Mouse (Mus musculus) kidney, adult 9 months (tissue): ENCODE measurements around the gene Eogt.
A peak's percentile ranks its signal among the peaks of the same experiment; 100 is the strongest.

Experiments
- DNase-seq: peaks from one replicate; pipeline ENCODE4 v3.0.0; 2022

The Eogt gene

DNA sequence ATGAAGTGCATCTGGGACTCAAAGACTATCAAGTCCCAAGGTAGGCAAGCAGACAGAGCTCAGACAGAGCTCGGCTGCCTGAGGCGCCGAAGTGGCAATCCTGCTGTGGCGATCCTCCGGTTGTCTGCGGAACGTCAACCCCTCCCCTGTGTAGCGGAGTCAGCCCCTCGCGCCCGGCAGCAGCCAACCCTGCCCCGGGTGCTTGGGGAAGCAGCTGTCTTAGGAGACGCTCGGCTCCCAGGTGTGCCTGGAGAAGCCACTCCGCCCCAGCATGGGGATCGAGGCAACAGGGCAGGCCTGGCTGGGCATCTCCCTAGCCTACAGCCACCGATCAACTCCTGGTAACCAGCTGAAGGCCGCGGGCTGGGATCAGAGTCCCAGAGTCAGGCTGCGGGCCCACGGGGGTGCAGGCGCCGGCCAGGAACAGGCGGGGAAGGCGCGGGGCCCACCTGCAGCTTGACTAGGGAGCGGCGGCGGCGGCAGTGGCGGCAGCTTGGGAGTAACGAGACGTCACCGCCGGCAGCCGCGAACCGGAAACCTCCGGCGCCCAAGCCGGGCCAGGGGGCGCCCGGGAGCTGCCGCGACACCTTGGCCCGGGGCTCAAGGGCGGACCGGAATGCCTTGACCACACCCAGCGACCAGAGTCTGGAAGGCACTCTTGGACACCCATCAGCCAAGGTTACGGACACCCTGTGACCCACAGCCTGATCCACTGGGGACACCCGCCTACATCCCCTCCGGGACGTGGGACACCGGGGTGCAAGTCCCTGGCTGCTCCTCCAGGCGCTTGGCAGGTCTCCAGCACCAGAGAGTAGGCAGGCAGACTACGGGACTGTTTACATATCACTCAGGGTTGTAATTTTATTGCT lies at the start of gene Eogt:
Gene Eogt, minus strand, starts transcription at position 800 of the 869 bp plus-strand sequence.
- peak; percentile 89 for DNase-seq

DNA sequence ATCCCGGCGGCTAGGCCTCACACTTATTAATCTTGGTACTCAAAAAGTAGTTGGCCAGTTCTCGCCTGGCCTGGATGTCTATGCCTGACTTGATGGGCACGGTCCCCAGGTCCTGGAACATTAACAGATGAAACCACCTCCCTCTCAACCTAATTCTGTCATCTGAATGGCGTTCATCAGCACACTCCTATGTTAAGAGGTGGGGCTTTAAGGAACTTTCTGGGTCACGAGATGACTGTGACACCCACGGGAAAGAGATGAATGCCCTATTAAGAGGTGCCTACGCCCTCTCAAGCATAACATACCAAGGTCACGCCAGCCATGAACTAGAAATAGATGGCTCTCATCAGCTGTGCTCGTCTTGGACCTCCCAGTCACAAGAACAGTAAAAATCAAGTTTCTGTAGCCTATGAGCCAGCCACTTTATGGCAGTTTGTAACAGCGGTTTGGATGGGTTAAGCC lies 30.4 kb upstream of the Eogt start:
- no peak for DNase-seq

DNA sequence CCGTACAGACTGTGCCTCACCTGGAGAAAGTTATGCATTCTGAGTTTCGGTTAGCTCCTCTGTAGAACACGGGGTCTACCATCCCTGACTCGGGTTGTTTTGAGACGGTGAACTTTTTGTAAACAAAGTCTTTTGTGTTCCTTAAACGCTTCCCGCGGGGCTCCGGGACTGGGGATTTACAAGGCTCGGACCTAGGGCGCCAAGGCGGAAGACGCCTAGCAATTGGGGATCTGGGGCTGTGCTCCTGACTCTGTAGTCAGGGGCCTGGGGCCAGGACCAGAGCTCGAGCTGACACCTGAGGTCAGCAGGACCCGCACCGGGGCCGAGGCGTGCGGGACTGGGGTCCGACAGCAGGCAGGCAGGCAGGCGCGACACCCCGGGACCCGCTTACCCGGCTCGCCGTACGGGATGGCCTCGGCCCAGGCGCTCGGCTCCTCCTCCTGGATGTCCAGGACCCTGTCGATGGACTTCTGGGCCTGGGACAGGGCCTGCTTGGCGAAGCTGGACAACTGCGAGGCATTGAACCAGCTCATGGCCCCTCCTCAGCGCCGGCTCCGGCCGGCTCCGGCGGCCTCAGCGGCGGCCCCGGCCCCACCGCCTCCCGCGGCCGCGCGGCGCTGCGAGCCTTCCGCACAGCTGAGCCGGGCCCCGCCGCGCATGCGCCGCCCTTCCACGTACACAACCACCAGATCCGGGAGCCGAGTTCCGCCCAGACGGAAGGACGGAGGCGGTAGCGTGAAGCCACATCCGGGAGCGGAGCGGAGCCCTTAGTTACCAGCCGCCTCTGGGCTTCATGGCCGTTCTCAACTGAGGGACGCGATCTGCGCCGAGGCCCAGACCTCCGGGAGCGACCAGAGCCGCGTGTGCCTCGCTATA lies 29.7 kb upstream of the Eogt start, which contains the start of gene Tmf1:
Gene Tmf1, minus strand, starts transcription at position 632 of the 876 bp plus-strand sequence.
- peak; percentile 97 for DNase-seq

DNA sequence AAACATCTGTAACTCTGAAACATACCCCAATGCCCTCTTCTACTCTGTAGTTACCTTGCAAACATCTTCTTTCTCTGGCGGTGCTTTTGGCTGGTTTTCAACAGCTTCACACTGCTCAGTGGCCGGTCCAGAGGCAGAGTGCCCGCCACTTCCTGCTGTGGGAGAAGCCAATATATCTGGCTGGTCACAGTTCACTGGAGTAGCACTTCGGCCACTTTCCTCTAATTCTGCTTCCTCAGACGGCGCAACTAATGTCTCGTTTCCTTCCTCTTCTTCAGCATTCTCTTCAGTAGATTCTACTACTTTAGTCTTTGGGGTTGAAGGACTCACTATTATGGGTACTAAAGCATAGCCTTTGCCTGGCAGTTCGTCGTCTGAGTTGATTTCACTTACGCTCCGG lies 26.7 kb upstream of the Eogt start:
- peak; percentile 70 for DNase-seq

DNA sequence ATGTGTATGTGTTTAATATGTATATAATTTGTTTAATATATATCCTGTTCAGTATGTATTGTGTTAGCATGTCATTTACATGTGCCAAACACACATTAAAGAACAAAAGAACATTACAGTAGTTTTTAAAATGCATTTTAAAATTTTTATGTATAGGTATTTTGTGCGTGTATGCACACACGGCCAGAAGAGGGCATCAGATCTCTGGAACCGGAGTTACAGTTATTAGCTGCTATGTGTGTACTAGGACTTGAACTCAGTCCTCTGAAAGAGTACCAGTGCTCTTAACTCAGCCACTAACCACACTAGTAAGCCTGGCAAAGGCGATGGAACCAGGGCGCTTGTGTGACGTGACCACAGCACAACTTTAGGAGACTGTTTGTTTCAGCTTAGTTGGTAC lies 1.2 kb upstream of the Eogt start:
- no peak for DNase-seq

DNA sequence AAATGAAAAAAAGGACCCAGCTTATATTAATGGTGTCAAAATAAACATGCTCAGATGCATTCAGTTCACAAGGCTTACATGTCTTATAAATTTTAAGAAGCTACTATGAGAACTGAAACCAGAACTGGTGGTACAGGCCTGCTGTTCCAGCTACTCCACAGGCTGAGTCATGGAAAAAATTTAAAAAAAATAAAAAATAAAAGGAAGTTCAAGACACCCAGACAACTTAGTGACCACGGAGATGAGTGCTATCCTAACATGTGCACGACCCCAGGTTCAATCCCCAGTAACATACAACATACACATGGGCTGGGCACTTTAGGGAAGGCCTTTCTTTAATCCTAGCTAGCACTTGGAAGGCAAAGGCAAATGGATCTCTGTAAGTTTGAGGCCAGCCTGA lies 739 bp upstream of the Eogt start:
- no peak for DNase-seq

DNA sequence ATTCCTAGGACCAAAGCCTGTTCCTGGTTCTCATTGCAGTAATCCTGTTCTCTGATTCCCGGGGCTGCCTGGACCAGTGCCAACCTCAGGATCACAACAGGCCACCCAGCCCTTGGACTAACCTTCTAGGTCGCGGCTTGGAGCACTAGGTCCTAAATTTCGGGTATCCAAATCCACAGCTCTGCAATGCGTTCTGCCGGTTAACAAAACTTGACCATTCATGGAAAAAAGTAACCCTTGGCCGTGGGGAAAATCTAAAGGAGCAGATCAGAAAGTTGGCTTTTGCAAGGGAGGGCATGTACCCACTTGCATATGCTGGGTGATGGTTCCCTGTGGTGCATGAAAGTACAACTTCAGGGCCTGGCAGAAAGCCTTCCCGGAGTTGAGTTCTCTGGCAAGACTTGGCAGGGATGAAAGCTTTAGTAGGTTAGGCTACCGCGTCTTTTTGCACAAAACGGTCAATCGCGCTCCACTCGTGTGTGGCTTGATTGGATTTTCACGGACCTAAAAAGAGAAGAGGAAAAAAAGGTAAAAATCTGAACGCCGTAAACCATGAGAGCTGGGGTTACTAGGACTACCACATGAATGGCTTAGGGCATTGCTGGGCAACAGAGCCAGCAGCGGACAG lies 1.1 kb downstream of the Eogt start:
- peak; percentile 67 for DNase-seq

DNA sequence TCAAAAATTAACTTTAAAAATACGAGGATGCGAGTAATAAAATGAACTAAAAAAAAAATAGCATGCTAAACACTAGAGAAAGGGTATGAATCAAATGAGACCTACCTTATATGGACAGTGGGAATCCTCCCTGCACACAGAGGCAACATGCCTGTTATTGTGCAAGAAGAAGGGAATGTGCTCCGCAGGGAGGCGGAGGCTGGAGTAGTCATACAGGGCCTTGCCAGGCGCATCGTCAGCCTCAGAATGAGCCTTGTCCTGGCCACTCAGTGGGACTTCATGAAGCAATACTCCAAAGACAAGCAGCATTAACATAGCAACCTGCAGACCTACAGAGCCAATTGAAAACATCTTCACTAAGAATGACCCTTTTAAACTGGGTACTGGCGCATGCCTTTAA lies 3.8 kb downstream of the Eogt start:
- DNase-seq: no peak

DNA sequence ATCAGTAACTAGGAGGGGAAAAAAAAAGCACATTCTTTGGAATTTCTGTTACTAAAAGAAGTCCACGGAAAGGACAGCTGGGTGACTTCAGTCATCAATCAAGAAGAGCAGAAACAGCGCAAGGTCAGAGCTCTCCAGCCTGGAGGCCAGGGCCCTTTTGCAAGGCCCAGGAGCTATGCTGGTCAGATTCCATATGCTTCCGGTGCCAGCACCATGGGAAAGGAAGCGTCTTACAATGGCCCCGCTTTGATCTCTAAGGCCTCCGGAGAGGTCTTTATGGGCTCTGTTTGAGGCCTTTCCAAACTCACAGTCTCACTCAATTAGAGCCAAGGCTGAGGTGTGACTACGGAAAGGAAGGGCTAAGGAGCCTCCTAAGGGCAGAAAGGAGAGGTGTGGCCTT lies 4.6 kb downstream of the Eogt start:
- peak; percentile 81 for DNase-seq

DNA sequence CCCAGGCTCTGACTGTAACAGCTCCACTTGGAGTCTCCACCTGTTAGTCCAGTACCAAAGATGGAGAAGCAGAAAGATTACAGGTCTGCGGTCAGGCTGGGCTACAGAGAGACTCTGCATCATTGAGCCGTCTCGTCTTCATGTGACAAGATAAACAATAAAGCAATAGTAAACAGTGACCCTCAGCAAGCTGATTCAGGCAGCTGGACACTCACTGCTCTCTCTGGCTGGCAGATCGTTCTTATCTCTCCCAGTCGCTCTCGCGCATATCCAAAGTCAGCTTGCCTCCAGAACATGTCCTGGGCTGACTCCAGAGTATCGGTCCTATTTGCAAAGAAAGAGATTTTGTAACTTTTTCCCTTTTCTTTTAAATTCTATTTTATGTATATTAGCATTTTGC lies 6.4 kb downstream of the Eogt start:
- no peak for DNase-seq

DNA sequence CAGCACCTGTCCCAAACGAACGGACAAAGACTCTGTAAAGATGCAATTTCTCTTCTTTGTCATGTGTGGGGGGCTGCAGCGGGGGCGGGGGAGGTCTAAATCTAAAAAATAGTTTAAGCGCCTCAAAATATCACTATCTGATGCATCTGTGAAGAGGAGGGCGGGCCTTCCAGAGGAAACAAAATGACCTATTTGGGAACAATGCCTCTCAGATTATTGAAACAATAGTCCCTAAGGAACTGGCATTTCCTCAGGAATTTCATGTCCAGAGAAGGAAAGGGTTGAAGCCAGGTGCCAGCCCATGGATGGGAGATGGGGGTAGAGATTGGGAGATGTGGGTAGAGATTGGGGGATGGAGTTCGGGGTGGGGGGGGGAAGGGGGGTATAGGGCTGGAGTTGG lies 7.2 kb downstream of the Eogt start:
- no peak for DNase-seq

DNA sequence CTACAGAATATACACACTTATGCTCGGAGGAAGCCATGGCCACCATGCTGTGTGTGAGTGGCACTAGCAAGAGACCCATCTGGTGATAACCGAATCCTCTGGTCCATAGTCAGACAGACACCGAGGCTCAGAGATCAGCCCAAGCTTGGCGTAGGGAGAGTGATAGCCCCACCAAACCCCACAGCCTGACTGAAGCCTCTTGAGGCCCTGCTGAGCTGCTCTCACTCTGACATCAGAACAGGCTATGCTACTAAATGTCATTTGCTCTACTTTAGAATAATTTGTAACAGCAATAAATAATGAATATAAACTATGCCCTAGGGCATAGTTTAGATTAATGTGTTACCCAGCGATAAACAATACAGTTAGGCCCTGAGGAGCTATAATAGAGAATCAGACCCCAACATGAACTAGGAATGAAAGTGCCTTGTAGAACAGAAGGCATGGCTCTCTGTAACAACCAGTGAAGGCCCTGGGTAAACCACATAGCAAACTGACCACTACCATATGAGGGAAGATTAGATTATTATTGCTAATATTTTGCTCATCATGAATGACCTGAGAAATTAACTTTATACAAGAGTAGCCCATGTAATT lies 16.2 kb downstream of the Eogt start:
- no peak for DNase-seq

DNA sequence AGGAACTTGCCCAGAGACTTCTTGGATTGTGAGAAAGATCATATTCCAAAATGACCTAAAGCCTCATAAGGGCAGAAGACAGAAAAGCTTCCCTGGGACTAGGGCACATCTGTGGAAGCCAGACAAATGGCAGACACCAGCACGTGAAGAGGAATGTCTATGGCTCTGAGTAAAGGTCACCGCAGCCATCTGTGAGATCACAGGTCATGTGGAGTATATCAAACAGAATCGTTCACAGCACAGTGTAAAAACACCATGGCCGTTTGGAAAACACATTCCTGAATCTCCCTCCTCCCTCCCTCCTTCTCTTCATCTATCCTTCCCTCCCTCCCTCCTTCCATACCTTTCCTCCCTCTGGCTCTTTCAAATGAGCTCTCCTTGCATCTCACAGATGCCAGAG lies 17.2 kb downstream of the Eogt start:
- DNase-seq: no peak

DNA sequence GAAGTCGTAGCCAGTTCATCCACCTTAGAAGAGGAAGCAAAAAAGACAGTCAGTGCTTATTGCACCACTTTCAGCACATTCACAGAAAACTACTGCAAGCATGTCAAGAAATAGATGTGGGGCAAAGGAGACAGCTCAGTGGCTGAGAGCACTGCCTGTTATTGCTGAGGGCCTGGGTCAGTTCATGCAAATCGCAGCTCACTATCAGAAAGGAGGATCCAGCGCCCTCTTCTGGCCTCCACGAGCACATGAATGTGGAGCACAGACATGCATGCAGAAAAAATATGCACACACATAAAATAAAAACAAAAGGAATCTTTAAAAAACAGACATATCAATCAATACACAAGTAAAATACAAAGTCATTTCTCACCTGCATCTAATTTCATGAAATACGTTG lies 18.0 kb downstream of the Eogt start:
- no peak for DNase-seq

DNA sequence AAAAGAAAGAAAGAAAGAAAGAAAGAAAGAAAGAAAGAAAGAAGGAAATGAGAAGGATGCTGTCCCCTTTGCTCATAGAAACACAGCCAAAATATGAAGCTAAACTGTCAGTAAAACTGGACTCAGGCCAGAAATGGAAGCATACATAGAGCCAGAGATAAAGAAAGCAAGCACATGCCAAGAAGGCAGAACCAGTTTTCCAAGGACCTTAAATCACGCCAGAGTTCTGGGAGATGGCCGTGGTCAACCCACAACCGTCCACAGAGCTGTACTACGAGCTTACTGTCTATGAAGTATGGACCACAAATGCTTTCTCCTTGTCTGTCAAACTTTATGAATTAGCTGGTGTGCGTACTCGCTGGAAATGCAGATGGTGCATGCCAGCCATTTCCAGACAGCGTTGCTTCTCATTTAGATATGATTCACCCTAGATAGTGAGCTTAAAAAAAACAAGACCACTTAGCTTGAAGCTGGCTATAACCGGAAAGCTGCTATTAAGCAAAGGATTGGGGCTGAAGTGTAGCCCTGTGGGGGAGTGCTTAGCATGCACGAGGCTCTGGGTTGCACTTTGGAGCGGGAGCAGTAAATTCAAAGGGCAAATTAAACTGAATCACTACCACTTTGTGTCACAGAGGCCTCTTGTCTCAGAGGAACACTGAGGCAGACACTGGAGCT lies 24.5 kb downstream of the Eogt start:
- peak; percentile 72 for DNase-seq

DNA sequence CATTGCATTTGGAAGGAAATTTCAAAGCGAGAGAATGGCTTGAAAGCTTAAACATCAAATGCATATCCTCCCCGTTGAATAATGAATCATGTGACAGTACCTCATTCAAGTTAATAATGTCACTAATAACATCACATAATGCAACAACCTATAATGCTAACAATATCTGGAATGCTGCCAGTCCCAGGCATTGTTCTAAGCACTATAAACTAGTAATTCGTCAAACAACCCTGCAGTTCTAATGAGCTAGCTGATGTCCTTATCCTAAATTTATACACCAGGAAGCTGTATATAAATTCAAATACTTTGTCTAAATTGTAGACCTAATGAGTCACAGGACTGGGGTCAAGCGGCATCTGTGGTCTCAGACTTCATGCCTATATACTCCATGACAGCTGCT lies 28.1 kb downstream of the Eogt start:
- DNase-seq: no peak

DNA sequence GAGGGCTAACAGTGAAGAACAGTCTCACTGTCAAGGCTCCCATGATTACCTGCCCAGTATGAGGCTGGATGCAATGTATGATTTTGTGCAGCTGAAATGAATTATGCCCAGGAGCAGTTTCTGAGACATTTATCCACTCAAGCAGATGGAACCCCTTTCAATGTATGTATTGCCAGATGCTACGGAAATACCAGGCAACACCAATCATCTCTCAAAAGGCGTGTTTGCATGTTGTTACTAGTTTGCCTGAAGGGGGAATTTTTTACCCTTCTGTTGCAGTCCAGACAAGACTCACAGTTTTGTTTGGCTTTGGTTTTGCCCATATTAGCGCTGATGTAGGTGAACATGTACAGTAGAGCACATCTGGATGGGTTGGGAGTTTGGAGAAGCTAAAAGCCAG lies 30.7 kb downstream of the Eogt start:
- no peak for DNase-seq

DNA sequence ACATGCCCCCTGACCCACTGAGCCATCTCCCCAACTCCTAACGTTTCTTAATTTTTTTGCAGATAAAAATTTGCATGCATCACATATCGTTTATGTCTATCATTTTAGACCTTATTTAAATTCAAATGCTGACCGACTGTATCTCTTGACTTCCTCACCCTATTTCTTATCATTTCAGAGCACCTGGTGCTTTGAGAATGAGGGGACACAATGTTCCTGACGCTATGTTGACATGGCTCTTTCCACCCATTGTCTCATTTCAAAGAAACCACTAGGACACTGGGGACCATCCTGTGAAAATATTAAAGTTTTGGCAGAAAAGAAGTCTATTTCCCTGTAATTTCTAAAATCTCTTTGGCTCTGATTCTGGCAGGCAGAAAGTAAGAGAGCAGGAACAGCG lies 32.1 kb downstream of the Eogt start:
- DNase-seq: no peak

DNA sequence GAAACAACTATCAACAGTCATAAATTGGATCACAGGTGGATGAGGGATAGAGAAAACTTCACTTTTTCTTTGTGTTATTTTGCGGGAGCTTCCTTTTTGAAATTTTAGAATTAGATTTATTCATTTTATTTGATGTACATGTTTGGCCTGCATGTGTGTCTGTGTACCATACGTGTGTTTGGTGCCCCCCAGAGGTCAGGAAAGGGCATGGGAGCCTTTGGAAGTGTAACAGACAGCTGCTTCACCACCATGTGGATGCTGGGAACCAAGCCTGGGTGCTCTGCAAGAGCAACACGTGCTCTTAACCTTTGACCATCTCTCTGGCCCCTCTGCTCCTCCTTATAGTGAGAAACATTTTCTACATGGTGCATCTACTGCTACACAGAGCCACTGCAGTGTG lies 34.2 kb downstream of the Eogt start:
- no peak for DNase-seq

DNA sequence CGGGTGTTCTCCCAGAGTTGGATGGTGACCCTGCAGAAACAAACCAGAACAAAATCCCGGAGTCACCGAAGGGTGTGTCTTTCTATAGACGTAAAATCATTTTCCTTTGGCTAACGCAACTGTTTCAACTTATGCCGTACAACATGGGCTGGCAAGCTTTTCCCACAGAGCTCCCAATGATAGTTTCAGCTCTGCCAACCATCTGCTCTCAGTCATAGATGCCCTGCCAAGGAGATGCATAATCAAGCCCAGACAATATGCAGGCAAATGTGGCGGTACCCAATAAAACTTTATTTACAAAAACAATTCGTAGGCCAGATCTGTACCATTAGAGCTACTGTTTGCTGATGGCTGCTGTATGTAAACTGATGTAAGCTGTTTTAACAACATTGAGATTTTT lies 36.8 kb downstream of the Eogt start:
- no peak for DNase-seq

DNA sequence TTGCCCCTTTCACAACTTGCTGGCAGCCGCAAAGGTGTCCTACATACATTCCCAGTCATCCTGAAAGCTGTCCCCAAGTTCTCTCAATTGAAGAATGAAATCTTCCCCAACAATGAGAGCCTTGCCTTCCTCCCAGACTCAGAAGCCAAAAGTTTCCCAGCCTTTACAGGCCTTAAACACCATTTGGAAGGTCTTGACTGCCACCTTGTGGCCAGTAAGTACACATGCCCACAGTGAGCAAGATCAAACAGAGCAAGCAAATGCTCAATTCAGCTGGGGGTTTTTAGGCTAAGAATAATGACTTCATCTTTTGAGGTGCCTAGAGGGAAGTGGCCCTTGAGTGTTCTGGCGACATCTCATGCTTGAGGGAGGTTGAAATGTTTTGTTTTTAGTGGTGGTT lies 42.2 kb downstream of the Eogt start:
- DNase-seq: peak; percentile 53

DNA sequence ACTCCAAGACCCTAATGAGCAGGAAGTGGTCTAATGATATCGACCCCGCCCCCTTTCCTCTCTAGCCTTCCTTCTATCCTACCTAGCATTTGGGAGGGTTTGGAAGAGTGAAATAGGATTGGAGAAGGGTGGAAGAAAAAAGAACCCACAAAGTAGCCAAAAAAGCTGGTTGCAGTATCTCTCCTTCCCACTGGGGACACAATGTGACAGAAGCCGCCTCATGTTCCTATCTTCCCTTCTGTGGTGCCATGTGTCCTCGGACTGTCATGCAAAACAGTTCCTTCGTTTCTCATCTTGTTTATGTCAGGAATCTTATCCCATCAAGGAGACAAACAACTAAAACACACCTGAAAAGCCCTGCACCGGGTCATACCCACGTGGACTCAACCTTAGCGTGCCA lies 42.9 kb downstream of the Eogt start:
- DNase-seq: no peak
